Mouse (Mus musculus) heart, embryonic 11.5 days (tissue): ENCODE data around the gene Unc80. TPM values are rescaled to one million over a fixed set of nuclear protein-coding genes. Genes with fewer than 3 reads are reported as not detected.

Experiments
- ATAC-seq: fragments of 200-750 bp; cut with Nextera tagmentation; replicated peaks from 2 replicates; pipeline ENCODE4 v1.8.0; 2017; ENCODE audit warnings: moderate library complexity; ENCODE audit not compliant: insufficient number of reproducible peaks, low FRiP score, low TSS enrichment
- H3K27ac ChIP-seq: fragments of 300-500 bp; sonication (generic); 2 replicates; pipeline ENCODE4 v1.5.1; 2014; ENCODE audit warnings: mild to moderate bottlenecking, low read depth, low read length
- H3K27me3 ChIP-seq: fragments of 300-500 bp; sonication (generic); 2 replicates; pipeline ENCODE4 v1.6.1; 2014; ENCODE audit warnings: mild to moderate bottlenecking, low read length, mixed read lengths; ENCODE audit not compliant: control insufficient read depth, insufficient read depth
- H3K36me3 ChIP-seq: fragments of 300-500 bp; sonication (generic); 2 replicates; pipeline ENCODE4 v1.6.1; 2014; ENCODE audit warnings: mild to moderate bottlenecking, low read length, moderate library complexity, mixed read lengths; ENCODE audit not compliant: control insufficient read depth, insufficient read depth
- H3K4me1 ChIP-seq: fragments of 300-500 bp; sonication (generic); 2 replicates; pipeline ENCODE4 v1.6.1; 2014; ENCODE audit warnings: low read length; ENCODE audit not compliant: control insufficient read depth, insufficient read depth
- H3K4me2 ChIP-seq: fragments of 300-500 bp; sonication (generic); 2 replicates; pipeline ENCODE4 v1.6.1; 2014; ENCODE audit warnings: mild to moderate bottlenecking, moderate library complexity
- H3K4me3 ChIP-seq: fragments of 300-500 bp; sonication (generic); 2 replicates; pipeline ENCODE4 v1.5.1; 2014; ENCODE audit warnings: low read depth, low read length
- H3K9ac ChIP-seq: fragments of 300-500 bp; sonication (generic); 2 replicates; pipeline ENCODE4 v1.6.1; 2014; ENCODE audit warnings: mild to moderate bottlenecking, low read depth, low read length, moderate library complexity
- H3K9me3 ChIP-seq: fragments of 300-500 bp; sonication (generic); replicated peaks from 2 replicates; pipeline ENCODE4 v1.6.1; 2016; ENCODE audit warnings: low read length; ENCODE audit not compliant: control insufficient read depth
- WGBS: fragments of 180-500 bp; shearing (Covaris S2); extraction: QIAGEN DNeasy Blood & Tissue Kit; methylation state at CpG from one replicate; pipeline ENCODE4 v1.1.7; 2014; ENCODE audit not compliant: insufficient replicate concordance; 5-methylcytosine and 5-hydroxymethylcytosine counted together
- polyA plus RNA-seq: library from polyadenylated mRNA; unstranded; fragments of >200 nt; fragmentation: Nextera tagmentation; extraction: Ambion mirVana; gene quantifications from 2 replicates; pipeline ENCODE4 v1.2.1, GENCODE M21; 2014

Unc80 gene
- polyA plus RNA-seq, 1 experiment from 2014 or later: 0.16 TPM

- Histone ChIP-seq H3K4me2 (no peak overlapping the region), H3K4me1 (no peaks in the 10 kb centered on the region), H3K27ac (no peak overlapping the region), H3K36me3 (no peaks in the 10 kb centered on the region), H3K9me3 (no peaks in the 10 kb centered on the region), H3K9ac (no peak overlapping the region), H3K27me3 (no peaks in the 10 kb centered on the region), H3K4me3 (no peak overlapping the region)
- ATAC-seq: no peak
- WGBS: 61% methylated on average over 3 of the region's 3 CpGs
These were observed 8.8 kb upstream of the Unc80 start for GRCm38 (mm10) chr1:66459394-66459793.

DNA sequence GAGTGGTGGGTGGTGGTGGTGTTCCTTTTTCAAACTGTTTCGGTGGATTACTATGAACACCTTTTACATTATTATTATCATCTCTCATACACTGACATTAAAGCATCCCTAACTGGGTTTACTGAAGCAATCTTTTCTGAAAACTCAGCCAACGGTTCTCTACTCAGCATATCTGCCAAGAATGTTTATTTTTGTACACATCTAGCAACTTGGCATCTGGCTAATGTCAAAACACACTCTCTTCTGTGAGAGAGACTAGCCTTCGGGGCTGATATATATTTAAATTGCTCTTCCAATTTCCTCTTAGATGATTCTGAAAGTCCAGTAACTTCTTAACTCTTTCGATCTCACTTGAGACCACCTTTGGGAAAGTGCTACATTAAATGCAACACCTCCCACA is 7.3 kb upstream of the Unc80 start:
- no peaks in the 10 kb centered on the region for H3K9me3 ChIP-seq
- ATAC-seq: no peak
- no peaks in the 10 kb centered on the region for H3K27me3 ChIP-seq
- no peaks in the 10 kb centered on the region for H3K36me3 ChIP-seq
- no peak overlapping the region for H3K4me2 ChIP-seq
- whole genome bisulfite sequencing: 54% methylated on average over 4 of the region's 4 CpGs
- H3K27ac ChIP-seq: no peak overlapping the region
- no peaks in the 10 kb centered on the region for H3K4me1 ChIP-seq
- H3K9ac ChIP-seq: no peak overlapping the region
- H3K4me3 ChIP-seq: no peak overlapping the region

- Histone ChIP-seq H3K4me2 (peak overlapping the region; percentile 90), H3K9ac (no peak overlapping the region), H3K4me1 (no peaks in the 10 kb centered on the region), H3K36me3 (no peaks in the 10 kb centered on the region), H3K27ac (no peak overlapping the region), H3K9me3 (no peaks in the 10 kb centered on the region), H3K4me3 (peak overlapping the region; percentile 56), H3K27me3 (peaks cover 8% of the 10 kb centered on the region; the same call in 1 of the 2 replicates)
- ATAC-seq: no peak
- WGBS: 23% methylated on average over 3 of the region's 3 CpGs
These were observed 495 bp downstream of the Unc80 start for GRCm38 (mm10) chr1:66468704-66469020.

- Histone ChIP-seq H3K4me2 (no peak overlapping the region), H3K4me1 (no peaks in the 10 kb centered on the region), H3K9me3 (no peaks in the 10 kb centered on the region), H3K9ac (no peak overlapping the region), H3K36me3 (no peaks in the 10 kb centered on the region), H3K27ac (no peak overlapping the region), H3K27me3 (no peaks in the 10 kb centered on the region), H3K4me3 (no peak overlapping the region)
- ATAC-seq: no peak
- WGBS: 87% methylated on average over 3 of the region's 3 CpGs
These were observed 14.6 kb downstream of the Unc80 start for GRCm38 (mm10) chr1:66482751-66483150.

DNA sequence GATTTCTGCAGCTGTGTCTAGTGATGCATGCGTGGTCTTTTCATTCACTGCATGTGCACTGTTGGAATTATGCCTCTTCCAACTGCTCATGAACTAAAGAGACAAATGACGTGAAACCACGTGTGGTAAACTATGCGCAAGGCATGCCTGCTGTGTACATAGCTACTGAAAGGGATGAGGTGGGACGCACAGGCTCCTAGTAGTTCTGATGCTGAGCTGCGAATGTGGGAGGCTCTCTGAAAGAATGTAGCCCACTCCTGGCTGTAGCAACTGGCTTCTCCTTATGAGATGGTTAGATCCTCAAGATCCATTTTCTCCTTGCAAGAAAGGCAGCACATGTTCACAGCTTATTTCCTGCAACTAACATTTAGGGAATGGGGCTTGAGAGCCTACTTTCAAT is 24.9 kb downstream of the Unc80 start:
- H3K4me3 ChIP-seq: no peak overlapping the region
- no peaks in the 10 kb centered on the region for H3K4me1 ChIP-seq
- no peaks in the 10 kb centered on the region for H3K9me3 ChIP-seq
- no peaks in the 10 kb centered on the region for H3K36me3 ChIP-seq
- no peak overlapping the region for H3K9ac ChIP-seq
- WGBS: 72% methylated on average over 6 of the region's 6 CpGs
- no peak overlapping the region for H3K27ac ChIP-seq
- no peak for ATAC-seq
- H3K27me3 ChIP-seq: no peaks in the 10 kb centered on the region
- H3K4me2 ChIP-seq: no peak overlapping the region

- Histone ChIP-seq H3K9ac (no peak overlapping the region), H3K27me3 (no peaks in the 10 kb centered on the region), H3K4me1 (no peaks in the 10 kb centered on the region), H3K9me3 (no peaks in the 10 kb centered on the region), H3K4me3 (no peak overlapping the region), H3K36me3 (no peaks in the 10 kb centered on the region), H3K4me2 (no peak overlapping the region), H3K27ac (no peak overlapping the region)
- ATAC-seq: no peak
- WGBS: 75% methylated on average over 3 of the region's 3 CpGs
These were observed 27.3 kb downstream of the Unc80 start for GRCm38 (mm10) chr1:66495310-66496012.

GRCm38 (mm10) chr1:66550812-66551211 is 82.6 kb downstream of the Unc80 start:
- no peak overlapping the region for H3K4me3 ChIP-seq
- WGBS: 75% methylated on average over 3 of the region's 3 CpGs
- H3K4me2 ChIP-seq: no peak overlapping the region
- no peaks in the 10 kb centered on the region for H3K4me1 ChIP-seq
- H3K9me3 ChIP-seq: no peaks in the 10 kb centered on the region
- H3K36me3 ChIP-seq: no peaks in the 10 kb centered on the region
- no peak for ATAC-seq
- no peaks in the 10 kb centered on the region for H3K27me3 ChIP-seq
- no peak overlapping the region for H3K27ac ChIP-seq
- no peak overlapping the region for H3K9ac ChIP-seq

DNA sequence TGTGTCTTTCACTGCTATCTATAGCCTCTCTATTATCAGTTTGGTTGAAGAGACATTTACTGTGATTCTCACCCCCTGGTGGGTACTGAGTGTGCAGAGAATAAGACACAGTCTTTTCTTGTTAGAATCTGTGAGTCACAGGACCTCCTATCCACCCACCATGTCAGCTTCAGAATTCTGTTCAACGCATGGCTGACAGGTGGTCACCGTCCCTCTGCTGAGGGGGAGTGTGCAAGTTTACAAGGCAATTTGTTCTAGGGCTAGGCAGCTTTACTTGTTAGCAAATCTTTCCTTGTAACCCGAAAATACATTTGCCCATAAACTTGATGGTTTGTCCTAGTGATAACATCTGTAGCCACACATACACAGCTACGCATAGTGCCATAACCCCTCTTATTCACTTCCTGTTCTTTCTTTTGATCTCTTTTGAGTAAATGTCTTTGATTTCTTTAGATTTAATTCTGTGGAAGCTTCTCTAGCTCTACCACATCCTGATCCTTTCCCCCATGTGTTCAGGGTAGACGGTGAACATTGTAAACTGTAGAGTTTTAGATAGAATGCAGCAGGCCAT is 84.3 kb downstream of the Unc80 start:
- Histone ChIP-seq H3K27me3 (no peaks in the 10 kb centered on the region), H3K36me3 (no peaks in the 10 kb centered on the region), H3K9me3 (no peaks in the 10 kb centered on the region), H3K4me2 (no peak overlapping the region), H3K9ac (no peak overlapping the region), H3K27ac (no peak overlapping the region), H3K4me1 (no peaks in the 10 kb centered on the region), H3K4me3 (no peak overlapping the region)
- no peak for ATAC-seq
- 74% methylated on average over 5 of the region's 5 CpGs for WGBS

DNA sequence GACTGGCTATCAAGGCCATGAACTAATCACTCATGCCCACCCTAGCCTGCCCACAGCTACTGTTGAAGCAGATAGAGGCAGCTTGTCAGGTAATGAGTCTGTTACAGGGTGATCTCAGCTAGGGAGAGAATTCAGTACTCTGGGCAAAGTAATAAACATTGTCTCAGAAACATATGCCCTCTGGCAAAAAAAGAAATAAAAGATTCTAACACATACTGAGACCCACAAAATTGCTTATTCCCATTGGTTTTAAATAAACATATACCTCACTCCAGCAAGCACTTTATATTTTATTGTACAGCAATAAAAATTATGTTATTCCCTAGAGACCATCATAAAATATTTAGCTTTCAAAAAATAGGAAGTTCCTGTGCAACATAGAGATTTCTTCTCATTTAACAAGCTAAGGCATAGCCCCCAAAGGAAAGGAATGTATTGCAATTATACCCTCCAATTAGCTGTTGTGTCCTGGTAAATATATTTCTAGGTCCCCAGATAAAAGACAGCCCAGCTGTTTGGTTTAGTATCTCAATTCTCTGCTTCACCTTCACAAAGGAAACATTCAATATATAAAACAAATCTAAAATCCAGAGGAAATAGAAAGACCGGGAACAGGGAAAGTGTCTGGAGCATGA is 93.6 kb downstream of the Unc80 start:
- H3K4me2 ChIP-seq: no peak overlapping the region
- no peaks in the 10 kb centered on the region for H3K9me3 ChIP-seq
- H3K27me3 ChIP-seq: no peaks in the 10 kb centered on the region
- no peaks in the 10 kb centered on the region for H3K36me3 ChIP-seq
- no peak overlapping the region for H3K9ac ChIP-seq
- ATAC-seq: no peak
- no peaks in the 10 kb centered on the region for H3K4me1 ChIP-seq
- H3K27ac ChIP-seq: no peak overlapping the region
- WGBS: 93% methylated on average over 1 of the region's 1 CpGs
- no peak overlapping the region for H3K4me3 ChIP-seq
